Comparison of ENCODE assay signal across 8 mouse cellular contexts in genomic region chr13:34077492-34078271, GRCm38 (mm10). TPM values are rescaled to one million over a fixed set of nuclear protein-coding genes. Genes with fewer than 3 reads are reported as not detected.
DNase-seq lines count a peak whose midpoint lies in the region; ATAC-seq lines count a peak whose summit lies in the region.

Tubb2a (minus strand) TSS chr13:34078007.

- peak; percentile 84 for ATAC-seq in embryonic facial prominence, embryonic 11.5 days (replicated peaks; ENCODE audit: insufficient number of reproducible peaks, low FRiP score, low TSS enrichment, low read depth)
- peak; percentile 80 for ATAC-seq in granulocyte monocyte progenitor cell, adult 5-6 weeks (replicated peaks; ENCODE audit: poor library complexity, severe bottlenecking)
- peak; percentile 91 for ATAC-seq in midbrain, embryonic 11.5 days (ENCODE audit: low FRiP score)

- no peaks in the 10 kb centered on the region for H3K27me3 ChIP-seq in embryonic facial prominence, embryonic 11.5 days (ENCODE audit: control insufficient read depth, insufficient read depth, low read length)
- H3K27me3 ChIP-seq in midbrain, embryonic 11.5 days (ENCODE audit: control insufficient read depth, insufficient read depth, low read length): no peaks in the 10 kb centered on the region

- peak within 1 kb of the TSS; percentile 67 for H3K9ac ChIP-seq in embryonic facial prominence, embryonic 11.5 days (replicated peaks; ENCODE audit: low read length)
- H3K9ac ChIP-seq in midbrain, embryonic 11.5 days (ENCODE audit: low read length): peak within 1 kb of the TSS; percentile 85

- no peaks in the 10 kb centered on the region for H3K4me1 ChIP-seq in embryonic facial prominence, embryonic 11.5 days (ENCODE audit: control insufficient read depth, insufficient read depth, low read length)
- H3K4me1 ChIP-seq in midbrain, embryonic 11.5 days (ENCODE audit: control insufficient read depth, insufficient read depth, low read length): peaks cover 22% of the 10 kb centered on the region

- H3K27ac ChIP-seq in embryonic facial prominence, embryonic 11.5 days (replicated peaks; ENCODE audit: low read depth, low read length): no peak within 1 kb of the TSS
- H3K27ac ChIP-seq in midbrain, embryonic 11.5 days (ENCODE audit: low read depth, low read length): peak within 1 kb of the TSS; percentile 68

- WGBS in embryonic facial prominence, embryonic 11.5 days: 1% methylated on average over 43 of the region's 45 CpGs
- WGBS in midbrain, embryonic 11.5 days: 1% methylated on average over 36 of the region's 45 CpGs

- intact Hi-C loops in left cerebral cortex, postnatal 4 days (cut with DNase I): loop anchor here (2.0 kb wide), 1 partner anchor 51 kb away; no protein-coding TSS in a partner anchor

- no peaks in the 10 kb centered on the region for H3K36me3 ChIP-seq in embryonic facial prominence, embryonic 11.5 days (replicated peaks; ENCODE audit: control insufficient read depth, insufficient read depth, low read depth, low read length)
- H3K36me3 ChIP-seq in midbrain, embryonic 11.5 days (ENCODE audit: control insufficient read depth, insufficient read depth, low read length): no peaks in the 10 kb centered on the region

- peak within 1 kb of the TSS; percentile 80 for H3K4me2 ChIP-seq in embryonic facial prominence, embryonic 11.5 days (ENCODE audit: low read depth, low read length)
- peak within 1 kb of the TSS; percentile 95 for H3K4me2 ChIP-seq in midbrain, embryonic 11.5 days

- peak; percentile 94 for DNase-seq in adrenal gland, postnatal 25 days
- DNase-seq in embryonic facial prominence, embryonic 11.5 days (ENCODE audit: low spot score): peak; percentile 87
- peak; percentile 87 for DNase-seq in kidney, adult 11 months
- peak; percentile 95 for DNase-seq in left cerebral cortex, postnatal 4 days
- peak; percentile 98 for DNase-seq in midbrain, embryonic 11.5 days (ENCODE audit: low spot score, missing footprints)
- DNase-seq in right cerebral cortex, postnatal 4 days: peak; percentile 97
- DNase-seq in yolk sac, embryonic 10.5 days (ENCODE audit: low spot score): peak; percentile 87

- peak within 1 kb of the TSS; percentile 50 for H3K4me3 ChIP-seq in embryonic facial prominence, embryonic 11.5 days (ENCODE audit: low read depth, low read length)
- H3K4me3 ChIP-seq in midbrain, embryonic 11.5 days (ENCODE audit: low read depth, low read length): peak within 1 kb of the TSS; percentile 64

- no peaks in the 10 kb centered on the region for H3K9me3 ChIP-seq in embryonic facial prominence, embryonic 11.5 days (replicated peaks; ENCODE audit: control insufficient read depth, low read length)
- no peaks in the 10 kb centered on the region for H3K9me3 ChIP-seq in midbrain, embryonic 11.5 days (ENCODE audit: control insufficient read depth, low read length)

RNA-seq across cellular contexts. Expression of gene Tubb2a, which starts in this region (rescaled TPM):
- total RNA-seq in adrenal gland, postnatal 25 days (2021): 17.8 and 23.2 TPM in 2 replicates
- polyA plus RNA-seq in embryonic facial prominence, embryonic 11.5 days (2014; fragmentation: Nextera tagmentation; extraction: Ambion mirVana): 115 and 146 TPM in 2 replicates
- total RNA-seq in granulocyte monocyte progenitor cell, adult 5-6 weeks (2014; fragmentation: Nextera tagmentation): 2.3 and 3.4 TPM in 2 replicates
- total RNA-seq in granulocyte monocyte progenitor cell, adult 5-6 weeks (2017): 7.0 and 8.5 TPM in 2 replicates
- 1,000 to 10,000 TPM; 2,688 to 2,817 TPM for total RNA-seq in left cerebral cortex, postnatal 4 days (2021)
- 398 and 417 TPM in 2 replicates for polyA plus RNA-seq in midbrain, embryonic 11.5 days (2014; fragmentation: Nextera tagmentation; extraction: Ambion mirVana)

Comparison
In these comparisons a context has a peak if more than half of its experiments do, and no peak if none do; other contexts are left out.
1. RNA of gene Tubb2a (total RNA-seq): 2,688 to 2,817 TPM in left cerebral cortex, postnatal 4 days; 17.8 to 23.2 TPM in adrenal gland, postnatal 25 days and 2.3 to 8.5 TPM in granulocyte monocyte progenitor cell, adult 5-6 weeks; every median in the first group is over 100 times any median in the second.
2. Peak in every context shown above with its lines, with median percentiles within 50 percentile points of each other: DNase-seq and ATAC-seq.